Mouse (Mus musculus) c-Kit-positive CD71-positive TER-119-negative erythroid progenitor cells, embryonic 14.5 days (primary cell): ENCODE results near the gene Hoxc9.

Source experiments
- DNase-seq: peaks from one replicate; pipeline ENCODE4 v3.0.0-alpha.2; 2013; ENCODE audit warnings: low read depth

The Hoxc9 gene

DNA sequence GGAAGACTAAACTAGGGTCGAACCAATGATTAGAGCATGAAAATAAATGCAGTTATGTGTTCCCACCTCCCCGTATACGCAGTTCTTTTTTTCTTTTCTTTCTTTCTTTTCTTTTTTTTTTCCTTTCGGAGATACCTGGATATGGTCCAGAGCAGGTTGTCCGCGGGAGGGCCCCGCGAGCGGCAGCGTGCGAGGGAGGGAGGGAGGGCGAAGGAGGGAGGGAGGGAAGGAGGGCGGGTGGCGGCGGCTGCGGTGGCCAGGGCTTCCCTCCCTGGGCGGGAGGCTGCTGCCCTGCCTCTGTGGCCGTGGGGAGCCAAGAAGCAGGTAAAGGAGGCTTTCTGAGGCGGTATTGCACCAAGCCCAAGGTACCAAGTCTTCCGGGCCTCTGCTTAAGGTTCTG is at the start of gene Hoxc9:
Hoxc9 (plus strand) TSS at position 269 of the 400 bp plus-strand sequence.
- DNase-seq, result no peak

DNA sequence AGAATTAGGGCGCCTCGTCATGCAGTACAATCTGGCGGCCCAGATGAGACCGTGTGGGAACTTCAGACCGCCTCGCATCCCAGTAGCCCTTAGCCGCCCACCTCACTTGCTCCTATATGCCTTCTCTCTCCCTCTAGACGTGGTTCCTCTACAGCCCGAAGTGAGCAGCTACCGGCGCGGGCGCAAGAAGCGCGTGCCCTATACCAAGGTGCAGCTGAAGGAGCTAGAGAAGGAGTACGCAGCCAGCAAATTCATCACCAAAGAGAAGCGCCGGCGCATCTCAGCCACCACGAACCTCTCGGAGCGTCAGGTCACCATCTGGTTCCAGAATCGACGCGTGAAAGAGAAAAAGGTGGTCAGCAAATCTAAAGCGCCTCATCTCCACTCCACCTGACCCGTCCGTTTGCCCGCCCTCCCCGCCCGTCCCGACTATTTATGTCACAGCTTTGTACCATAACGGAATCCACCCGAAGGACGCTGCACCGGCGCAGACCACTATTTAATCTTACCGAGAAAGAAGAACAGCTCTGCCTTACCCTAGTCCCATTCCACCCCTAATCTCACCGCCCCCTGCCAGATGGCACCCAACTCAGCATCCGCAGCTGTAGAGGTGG is 49.1 kb upstream of the Hoxc9 start:
- no peak for DNase-seq

DNA sequence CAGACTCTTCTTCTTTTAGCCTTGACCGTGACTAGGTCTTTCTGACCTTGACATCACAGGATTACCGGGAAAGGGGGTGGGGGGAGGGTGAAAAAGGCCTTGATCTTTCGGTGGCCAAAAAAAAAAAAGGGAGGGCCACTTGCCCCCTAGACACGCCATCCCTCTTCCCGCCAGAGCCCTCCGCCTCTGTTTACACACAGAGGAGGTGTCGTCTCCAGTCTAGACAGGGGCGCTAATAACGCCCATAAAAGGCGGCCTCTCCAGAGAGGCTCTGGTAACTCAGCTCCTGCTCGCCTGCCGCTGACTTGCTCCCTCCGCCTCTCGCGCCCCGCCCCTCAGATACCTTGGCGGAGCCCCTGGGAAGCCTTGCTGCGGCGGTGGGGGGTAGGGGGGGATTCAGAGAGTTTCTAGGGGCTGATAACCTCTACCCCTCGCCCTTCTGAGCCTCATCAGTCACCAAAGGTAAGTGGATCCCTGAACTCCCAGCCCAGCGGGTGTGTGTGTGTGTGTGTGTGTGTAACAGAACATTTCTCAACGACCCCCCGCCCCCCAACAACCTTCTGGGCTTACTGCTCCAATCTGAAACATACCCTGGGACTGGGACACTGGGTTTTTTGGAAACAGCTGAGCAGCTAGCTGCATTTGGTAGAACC is 44.4 kb upstream of the Hoxc9 start:
- DNase-seq, result no peak

DNA sequence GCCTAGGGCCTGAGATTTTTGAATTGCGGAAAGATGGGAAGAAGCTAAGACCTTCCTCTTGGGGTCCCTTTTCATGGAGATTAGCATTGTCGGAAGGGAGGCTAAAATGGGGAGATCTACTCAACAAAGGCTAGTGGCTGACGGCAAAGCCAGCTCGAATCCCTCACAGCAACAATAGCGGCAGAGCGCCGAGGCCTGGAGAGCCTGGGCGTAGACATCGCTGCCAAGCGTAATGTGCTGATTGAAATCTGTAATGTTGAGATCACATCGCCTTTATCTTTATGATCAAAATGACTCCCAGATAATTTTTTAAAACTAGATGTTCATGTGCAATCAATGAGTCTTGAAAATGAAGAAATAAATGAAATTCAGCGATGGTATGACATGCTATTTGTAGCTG is 41.8 kb upstream of the Hoxc9 start:
- DNase-seq, result no peak

DNA sequence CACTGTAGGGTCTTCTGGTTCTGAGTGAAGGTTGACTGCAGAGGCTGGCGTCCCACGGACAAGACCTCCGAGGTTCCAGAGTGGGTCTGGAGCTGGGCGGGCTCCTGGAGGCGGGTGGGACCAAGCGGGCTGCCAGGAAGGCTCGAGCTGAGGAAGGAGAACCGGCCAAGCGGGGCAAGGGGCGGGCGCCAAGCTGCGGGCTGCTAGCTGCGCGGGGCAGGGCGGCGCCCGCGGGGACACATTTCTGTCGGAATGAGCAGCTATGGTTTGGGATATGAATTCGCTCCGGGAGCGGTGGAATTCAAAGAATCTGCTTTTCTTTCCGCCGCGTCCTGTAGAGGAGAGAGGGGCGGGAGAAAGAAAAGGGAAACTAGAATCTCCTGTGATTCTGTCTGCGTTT is 41.3 kb upstream of the Hoxc9 start:
- DNase-seq, result no peak

DNA sequence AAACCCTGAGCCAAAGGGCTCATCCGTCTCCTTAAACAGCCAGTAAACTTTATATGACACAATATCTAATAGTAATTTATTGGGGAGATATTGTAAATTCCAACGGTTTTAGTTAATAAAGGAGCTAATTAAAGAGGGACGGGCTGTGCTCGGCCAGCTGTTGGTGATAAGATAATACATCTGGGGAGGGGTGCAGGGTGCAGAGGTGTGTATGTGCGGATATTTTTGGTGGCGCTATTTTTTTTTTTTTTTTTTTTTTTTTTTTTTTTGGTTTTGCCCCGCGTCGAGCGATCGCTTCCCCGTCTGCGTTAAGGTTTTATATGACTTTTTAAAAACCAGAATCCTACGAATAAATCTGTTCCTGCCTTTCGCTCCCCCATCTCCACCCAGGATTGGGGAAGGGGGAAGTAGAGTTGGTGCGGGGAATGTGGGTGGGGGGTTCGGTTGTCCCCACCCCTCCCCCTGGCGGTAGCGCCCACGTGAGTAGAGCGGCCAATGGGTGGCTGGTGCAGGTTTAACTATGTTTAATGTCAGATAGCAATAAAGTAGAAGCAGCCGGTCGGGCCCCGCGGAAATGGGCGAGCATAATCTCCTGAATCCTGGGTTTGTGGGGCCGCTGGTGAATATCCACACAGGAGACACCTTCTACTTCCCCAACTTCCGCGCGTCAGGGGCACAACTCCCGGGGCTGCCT is 39.8 kb upstream of the Hoxc9 start, which contains the start of gene Hoxc12:
Hoxc12 (plus strand) TSS at position 479 of the 694 bp plus-strand sequence.
- DNase-seq, result no peak

DNA sequence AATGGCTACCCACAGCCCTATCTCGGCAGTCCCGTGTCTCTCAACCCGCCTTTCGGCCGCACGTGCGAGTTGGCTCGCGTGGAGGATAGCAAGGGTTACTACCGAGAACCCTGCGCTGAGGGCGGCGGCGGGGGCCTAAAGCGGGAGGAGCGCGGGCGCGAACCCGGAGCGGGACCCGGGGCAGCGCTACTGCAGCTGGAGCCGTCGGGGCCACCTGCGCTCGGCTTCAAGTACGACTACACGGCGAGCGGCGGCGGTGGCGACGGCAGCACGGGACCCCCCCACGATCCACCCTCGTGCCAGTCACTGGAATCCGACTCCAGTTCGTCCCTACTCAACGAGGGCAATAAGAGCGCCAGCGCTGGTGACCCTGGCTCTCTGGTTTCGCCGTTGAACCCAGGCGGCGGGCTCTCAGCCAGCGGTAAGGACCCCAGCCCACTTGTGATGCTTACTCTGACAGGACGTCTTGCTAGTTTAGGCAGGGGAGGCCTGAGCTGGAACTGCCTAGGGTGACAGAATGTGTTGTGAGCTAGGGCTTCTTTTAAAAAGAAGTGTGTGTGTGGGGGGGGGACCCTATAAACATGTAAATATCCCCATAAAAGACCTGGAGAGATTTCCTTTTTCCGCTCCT is 39.1 kb upstream of the Hoxc9 start:
- DNase-seq, result no peak

DNA sequence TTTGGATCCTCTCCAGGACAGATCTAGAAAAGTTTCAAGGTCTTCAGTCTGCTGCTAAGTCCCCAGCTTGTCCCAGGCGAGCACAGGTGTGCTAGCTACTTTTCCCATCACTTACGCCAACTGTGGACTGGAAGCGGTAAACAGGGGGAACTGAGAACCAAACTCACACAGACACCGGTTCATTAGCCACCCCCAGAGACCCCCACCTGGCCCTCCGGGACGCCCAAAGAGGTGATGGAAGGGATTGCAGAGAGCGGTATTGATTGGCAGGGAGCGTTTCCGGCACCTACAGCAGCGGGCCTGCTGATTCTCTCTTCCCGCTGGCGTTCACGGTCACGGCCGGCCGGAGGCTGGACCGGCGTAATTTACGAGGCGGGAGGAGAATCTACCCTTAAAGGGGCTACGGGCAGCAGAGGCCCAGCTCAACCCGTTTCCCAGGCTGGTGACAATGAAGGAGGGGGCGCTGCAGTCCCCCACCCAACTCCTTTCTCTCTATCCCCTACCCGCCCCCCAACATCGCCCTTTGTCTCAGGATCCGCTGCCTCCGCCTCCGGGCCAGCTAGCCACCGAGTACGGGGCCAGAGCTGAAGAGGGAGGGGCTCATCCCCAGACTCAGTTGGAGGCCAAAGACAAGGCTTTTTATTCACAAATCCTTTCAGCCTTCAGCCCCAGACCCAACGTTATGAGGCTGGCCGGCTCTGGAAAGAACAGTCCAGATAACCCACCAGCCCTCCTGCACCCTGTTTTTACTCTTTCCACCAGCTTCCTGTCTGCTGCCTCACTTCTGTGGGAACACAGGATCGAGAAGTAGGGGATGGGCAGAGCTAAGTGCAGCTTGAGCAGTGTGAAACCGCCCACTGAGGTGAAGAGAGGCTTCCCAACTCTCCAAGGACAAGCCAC is 36.7 kb upstream of the Hoxc9 start:
- DNase-seq, result no peak

DNA sequence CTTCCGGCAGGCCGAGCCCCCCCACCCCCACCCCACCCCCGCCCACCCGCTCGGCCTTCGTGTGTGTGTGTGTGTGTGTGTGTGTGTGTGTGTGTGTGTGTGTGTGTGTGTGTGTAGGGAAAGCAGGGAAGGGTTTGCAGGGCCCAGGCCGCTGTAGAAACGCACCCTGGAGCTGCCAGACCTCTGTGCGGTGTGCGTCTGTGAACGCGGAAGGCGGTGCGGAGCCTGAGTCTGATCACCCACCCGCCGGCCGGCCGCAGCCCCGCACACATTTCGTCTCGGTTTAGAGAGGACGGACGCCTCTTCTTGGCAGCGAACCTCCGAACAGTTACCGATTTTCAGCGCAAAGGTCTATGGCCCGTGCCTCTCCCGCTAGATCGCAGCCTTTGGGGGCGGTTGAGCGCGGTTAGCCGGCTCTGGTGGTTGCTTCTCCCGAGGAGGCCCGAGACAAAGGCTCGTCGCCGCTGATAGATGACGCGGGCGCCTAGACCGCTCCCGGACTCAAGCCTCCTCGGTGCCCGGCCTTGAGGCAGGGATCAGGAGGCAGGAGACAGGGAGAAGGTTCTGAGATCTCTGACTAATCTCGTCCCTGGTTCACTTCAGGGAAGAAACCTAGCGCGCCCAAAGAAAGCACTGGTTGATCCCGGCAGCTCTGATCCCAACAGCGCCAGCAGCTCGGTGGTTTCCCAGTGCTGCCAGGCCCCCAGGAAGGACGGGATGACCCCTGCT is 33.3 kb upstream of the Hoxc9 start:
- DNase-seq, result no peak

DNA sequence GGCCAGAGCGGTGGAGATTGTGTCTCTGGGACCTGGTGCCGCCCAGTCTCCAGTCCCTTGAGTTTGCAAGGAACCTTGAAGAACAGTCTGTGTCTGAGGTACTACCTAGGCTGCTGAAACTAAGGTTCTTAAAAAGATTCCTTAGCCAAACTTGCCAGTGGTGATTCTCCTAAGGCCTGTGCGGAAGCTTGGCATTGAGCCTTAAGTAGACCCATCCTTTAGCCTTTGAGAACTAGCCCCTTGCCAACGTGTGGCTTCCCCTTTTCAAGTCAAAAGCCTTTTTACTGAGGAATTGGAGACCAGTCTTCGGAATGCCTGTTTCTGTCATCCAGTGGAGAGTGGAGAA is 32.8 kb upstream of the Hoxc9 start:
- DNase-seq, result no peak

DNA sequence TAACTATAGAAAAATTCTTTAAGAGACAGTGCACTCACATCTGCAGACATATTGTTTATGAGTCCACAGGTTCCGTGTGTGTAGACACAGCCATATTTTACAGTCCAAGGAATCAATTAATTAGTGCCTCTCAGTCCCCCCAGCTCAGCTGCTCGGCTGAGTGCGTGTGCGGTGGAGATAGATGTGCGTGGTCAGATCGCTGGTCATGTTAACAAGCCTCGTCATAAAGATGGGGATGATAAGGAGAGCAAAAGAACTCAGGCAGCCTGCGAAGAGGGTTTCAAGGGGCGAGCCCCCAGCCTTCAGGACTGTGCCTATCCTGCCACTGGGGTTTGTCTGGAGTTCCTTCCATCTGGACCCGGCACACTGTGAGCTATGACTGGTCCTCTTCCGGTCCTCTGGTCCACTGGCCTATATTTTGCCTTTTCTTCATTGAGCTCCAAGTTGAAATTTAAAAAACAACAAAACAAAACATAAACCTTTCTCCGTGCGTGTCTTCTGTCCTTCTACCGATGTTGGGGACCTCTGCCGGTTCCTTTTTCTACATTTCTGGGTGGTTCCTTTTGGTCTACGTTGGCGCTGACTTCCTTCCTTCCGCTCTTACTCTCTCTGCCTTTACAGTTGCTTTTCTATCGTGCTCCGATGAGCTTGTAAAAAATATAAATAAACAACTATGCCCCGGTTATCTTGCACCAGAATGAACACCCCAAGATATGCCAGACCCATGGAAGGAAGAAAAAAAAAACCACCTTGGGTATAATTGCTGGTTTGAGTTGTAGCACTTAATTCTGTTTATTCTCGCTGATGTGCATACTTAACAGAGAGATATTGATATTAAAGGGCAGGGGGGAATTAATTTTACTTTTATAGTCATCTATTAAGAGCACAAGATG is 30.8 kb upstream of the Hoxc9 start:
- DNase-seq, result no peak

DNA sequence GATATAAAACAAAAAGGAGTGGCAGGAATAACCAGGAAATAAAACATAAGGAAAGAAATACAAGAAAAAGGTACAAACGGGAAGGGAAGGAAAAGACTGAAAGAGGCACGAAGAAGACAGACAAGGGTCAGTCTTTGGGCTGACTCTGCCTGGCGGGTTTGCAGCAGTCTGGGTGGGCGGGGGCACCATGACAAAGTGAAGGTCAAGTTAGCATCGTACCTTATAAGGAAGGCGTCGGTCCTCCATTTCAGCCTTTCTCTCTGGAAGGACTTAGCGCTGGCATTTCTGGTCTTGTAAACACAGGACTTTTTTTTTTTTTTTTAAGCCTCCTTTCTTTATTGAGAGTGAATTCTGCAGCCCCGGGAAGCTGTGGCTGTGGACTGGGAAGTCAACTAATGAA is 29.0 kb upstream of the Hoxc9 start:
- no peak for DNase-seq

DNA sequence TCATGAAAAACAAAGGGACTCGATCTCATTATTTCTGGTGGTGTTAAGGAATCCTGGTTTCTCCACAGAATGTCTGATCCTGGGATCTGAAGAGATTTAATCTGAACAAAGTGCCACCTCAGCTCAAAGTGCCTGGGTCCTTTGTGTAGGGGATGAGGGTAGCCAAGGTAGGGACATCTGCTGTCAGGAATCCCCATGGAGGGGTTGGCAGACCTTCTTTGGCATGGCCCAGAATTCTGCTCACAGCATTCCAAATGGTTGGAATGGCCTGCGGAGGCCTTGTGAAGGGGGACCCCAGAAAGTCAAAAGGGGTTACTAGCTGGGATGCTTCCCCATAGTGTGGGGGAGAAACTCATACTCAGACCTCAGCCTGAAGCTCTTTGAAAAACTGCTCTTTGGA is 27.4 kb upstream of the Hoxc9 start:
- no peak for DNase-seq

DNA sequence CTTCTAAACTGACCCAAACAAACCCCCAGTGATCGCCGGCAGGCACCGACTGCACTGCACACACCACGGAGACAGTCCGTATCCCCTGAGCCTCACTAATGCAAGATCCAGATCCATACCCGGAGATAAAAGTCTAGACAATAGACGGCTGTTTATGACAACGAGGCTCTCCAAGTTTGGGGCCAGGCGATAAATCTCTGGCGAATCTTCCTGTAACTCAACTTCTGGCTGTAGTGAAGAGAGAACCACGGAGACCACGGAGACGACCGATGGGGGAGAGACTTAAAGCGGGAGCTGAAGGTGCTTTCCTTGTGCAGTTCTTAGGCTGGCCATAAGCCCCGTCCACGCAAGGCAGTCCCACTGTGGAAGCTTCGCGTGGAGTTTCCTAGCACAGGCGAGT is 26.5 kb upstream of the Hoxc9 start:
- DNase-seq, result no peak

DNA sequence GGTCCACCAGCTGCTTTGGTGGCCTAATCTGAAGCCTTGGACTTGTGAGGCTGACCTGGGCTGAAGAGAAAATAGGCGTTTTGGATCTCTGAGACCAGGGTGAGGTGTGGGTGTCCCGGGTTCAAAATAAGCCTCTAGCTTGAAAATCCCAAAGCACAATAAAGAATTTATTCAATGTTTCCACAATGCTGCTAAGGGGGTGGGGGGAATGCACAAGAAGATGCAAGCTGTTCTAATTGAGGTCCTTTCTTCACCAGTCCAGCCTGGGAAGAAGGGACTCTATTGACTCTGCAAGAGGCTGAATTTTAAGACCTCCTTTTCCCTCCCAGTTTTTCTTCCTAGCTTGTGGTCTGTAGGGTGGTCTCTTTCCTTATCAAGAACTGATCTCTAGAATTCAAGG is 25.4 kb upstream of the Hoxc9 start:
- DNase-seq, result no peak

DNA sequence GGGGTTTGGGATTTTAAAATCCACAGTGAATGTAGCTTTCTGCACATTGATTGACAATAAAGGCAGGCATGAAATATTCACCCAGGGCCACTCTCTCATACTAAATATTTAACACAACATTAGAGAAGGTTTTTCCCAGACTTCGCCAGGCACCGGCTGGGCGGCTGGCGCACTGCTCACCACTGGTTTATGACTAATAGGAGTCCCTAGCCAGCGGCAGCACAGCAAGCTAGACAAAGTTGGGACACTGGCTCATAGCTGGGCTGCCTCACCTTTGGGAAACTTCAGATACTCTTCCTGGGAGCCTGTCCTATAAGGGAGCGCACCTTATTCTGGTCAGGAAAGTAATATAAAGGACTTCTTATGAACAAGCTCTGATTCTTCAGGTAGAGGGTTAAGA is 22.7 kb upstream of the Hoxc9 start:
- no peak for DNase-seq

DNA sequence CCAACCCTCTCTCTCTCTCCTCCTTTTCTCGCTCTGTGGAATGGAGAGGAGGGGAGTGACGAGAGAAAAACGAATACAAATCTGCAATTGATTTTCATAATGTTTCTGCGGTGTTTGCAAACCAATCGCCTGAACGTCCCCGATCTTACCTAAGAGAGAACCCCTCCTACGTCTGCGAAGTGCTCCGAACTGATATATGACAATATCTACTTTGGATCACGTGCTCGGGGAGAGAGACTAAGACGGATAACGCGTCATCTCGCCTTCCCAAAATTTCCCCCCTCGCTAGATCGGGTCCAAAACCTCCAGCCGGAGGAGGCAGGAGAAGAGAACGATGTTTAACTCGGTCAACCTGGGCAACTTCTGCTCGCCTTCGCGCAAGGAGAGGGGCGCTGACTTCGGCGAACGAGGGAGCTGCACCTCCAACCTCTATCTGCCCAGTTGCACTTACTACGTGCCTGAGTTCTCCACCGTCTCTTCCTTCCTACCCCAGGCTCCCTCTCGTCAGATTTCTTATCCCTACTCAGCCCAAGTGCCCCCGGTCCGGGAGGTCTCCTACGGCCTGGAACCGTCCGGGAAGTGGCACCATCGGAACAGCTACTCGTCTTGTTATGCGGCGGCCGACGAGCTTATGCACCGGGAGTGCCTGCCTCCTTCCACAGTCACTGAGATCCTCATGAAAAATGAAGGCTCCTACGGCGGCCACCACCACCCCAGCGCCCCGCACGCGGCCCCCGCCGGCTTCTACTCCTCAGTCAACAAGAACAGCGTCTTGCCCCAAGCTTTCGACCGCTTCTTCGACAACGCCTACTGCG is 21.8 kb upstream of the Hoxc9 start, which contains the start of gene Hoxc11:
Hoxc11 (plus strand) TSS at position 236 of the 815 bp plus-strand sequence.
- no peak for DNase-seq

DNA sequence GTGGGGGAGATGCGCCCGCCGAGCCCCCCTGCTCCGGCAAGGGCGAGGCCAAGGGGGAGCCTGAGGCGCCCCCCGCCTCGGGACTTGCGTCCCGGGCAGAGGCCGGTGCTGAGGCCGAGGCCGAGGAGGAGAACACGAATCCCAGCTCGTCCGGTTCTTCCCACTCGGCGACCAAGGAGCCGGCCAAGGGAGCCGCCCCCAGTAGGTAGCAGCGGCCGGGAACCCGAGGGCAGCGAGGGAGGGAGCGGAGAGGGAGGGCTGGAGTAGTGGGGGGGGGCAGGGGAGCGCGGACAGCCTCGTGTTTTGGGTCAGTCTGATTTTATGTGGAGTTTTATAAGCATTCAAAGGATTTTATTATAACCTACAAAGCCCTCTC is 21.2 kb upstream of the Hoxc9 start:
- no peak for DNase-seq

DNA sequence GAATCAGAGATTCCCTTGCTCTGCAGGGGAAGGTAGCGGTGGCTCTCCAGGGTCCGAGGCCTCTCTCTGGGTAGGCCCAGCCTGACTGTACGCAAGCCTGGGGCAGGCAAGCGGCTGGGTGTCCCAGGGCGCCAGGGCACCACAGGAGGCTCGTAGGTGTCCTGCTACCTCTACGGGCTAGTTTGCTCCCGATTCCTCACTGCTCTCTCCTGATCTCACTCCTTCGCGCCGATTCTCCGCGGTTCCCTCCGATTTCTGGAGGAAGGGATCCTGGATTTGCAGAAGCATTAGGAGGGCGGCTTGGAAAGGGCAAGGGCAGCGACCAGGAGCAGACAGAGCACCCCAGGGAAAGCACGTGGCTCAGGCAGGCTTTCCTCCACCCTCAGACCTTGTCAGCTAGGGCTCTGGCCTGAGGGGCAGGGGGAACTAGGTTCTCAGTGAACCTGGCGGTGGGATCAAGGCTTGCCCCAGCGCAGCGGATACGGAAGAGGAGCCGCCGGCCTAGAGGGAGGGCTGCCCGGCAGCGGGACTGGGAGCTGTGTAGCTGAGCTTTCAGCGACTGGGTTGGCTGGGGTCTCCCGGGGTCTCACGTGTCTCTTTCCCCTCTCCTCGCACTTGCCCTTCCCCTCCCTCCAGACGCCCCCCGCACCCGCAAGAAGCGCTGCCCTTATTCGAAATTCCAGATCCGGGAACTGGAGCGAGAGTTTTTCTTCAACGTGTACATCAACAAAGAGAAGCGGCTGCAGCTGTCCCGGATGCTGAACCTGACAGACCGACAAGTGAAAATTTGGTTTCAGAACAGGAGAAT is 20.2 kb upstream of the Hoxc9 start:
- DNase-seq, result no peak
